Mouse (Mus musculus): Measurements from ENCODE around the gene Ube2l6. TPM values are rescaled to one million over a fixed set of nuclear protein-coding genes. Genes with fewer than 3 reads are reported as not detected.

Gene Ube2l6
- polyA plus RNA-seq, 1 experiment from 2014 or later, result 28.6 TPM

DNA sequence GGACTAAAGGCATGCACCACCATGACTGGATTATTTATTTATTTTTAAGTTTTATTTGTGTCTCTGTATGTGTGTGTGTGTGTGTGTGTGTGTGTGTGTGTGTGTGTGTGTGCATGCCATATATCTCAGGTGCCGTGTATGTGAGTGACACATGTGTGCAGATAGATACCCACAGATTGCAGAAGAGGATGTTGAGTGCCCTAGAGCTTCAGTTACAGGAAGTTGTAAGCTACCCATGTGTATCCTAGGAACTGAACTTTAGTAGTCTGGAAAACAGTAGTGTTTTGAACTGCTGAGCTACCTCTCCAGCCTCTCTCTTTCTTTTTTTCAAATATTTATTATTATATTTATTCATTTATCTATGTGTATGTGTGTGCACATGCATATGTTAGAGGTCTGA, 15.3 kb upstream of the Ube2l6 start:
- no peak for DNase-seq (ENCODE audit: low spot score)
- H3K4me1 ChIP-seq (replicated peaks; ENCODE audit: control insufficient read depth, insufficient read depth), result peaks cover 4% of the 10 kb centered on the region; the same call in 1 of the 2 replicates
- WGBS, result 72% methylated on average over 1 of the region's 1 CpGs
- H3K27me3 ChIP-seq (ENCODE audit: control insufficient read depth, insufficient read depth, low read length), result no peaks in the 10 kb centered on the region
- H3K4me3 ChIP-seq (ENCODE audit: low read depth, low read length), result no peak overlapping the region
- TF ChIP-seq EP300 (optimal IDR thresholded peaks at IDR 0.05) (no peak), CTCF (IDR thresholded peaks at IDR 0.05; ENCODE audit: low read depth) (no peak)
- no peak for ATAC-seq (ENCODE audit: low FRiP score, low TSS enrichment)
- H3K36me3 ChIP-seq (ENCODE audit: control insufficient read depth, insufficient read depth, low read length), result no peaks in the 10 kb centered on the region
- H3K27ac ChIP-seq (replicated peaks), result peak overlapping the region; percentile 67
- H3K9ac ChIP-seq (ENCODE audit: low read length), result no peak overlapping the region
- no peaks in the 10 kb centered on the region for H3K9me3 ChIP-seq (ENCODE audit: control insufficient read depth, low read length)
- H3K4me2 ChIP-seq (replicated peaks; ENCODE audit: low read depth), result no peak overlapping the region

DNA sequence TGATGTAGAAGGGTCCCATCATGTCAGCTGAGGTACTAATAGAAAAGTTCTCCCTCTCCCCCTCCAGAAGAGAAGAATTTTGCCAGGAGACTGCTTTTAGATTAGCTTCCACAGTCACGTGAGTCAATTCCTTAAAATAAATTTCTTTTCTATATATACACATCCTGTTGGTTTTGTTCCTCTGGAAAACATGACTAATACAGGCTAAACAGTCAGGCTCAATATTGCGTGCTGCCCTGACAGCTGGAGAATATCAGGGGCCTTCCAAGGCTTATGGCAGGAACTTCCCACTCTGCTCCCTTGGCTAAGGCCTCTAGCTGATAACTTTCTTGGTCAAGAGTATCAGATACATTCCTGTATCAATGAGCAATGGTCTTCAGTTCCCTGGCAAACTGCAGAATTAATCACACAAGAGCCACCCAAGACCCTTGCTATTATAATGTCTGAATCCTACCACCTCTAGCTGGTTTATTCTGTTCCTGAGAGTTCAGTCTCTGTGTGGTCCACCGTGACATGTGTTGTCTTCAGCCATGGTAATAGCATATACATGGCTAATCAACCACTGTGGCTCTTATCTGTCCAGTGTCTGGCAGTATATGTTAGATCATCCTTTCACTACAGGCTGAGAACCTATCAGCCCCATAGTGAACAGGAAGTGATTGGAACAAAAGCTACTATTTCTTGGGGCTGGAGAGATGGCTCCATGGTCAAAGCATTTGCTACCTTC, 14.6 kb upstream of the Ube2l6 start:
- Histone ChIP-seq H3K9ac (ENCODE audit: low read length) (no peak overlapping the region), H3K27ac (replicated peaks) (peak overlapping the region; percentile 67), H3K36me3 (ENCODE audit: control insufficient read depth, insufficient read depth, low read length) (no peaks in the 10 kb centered on the region), H3K27me3 (ENCODE audit: control insufficient read depth, insufficient read depth, low read length) (no peaks in the 10 kb centered on the region), H3K4me3 (ENCODE audit: low read depth, low read length) (no peak overlapping the region), H3K4me2 (replicated peaks; ENCODE audit: low read depth) (no peak overlapping the region), H3K9me3 (ENCODE audit: control insufficient read depth, low read length) (no peaks in the 10 kb centered on the region), H3K4me1 (replicated peaks; ENCODE audit: control insufficient read depth, insufficient read depth) (peaks cover 4% of the 10 kb centered on the region; the same call in 1 of the 2 replicates)
- peak; percentile 87 for ATAC-seq (ENCODE audit: low FRiP score, low TSS enrichment)
- no peak for TF ChIP-seq CTCF (IDR thresholded peaks at IDR 0.05; ENCODE audit: low read depth)
- TF ChIP-seq EP300 (optimal IDR thresholded peaks at IDR 0.05), result no peak
- DNase-seq (ENCODE audit: low spot score), result no peak
- 41% methylated on average over 3 of the region's 3 CpGs for WGBS

DNA sequence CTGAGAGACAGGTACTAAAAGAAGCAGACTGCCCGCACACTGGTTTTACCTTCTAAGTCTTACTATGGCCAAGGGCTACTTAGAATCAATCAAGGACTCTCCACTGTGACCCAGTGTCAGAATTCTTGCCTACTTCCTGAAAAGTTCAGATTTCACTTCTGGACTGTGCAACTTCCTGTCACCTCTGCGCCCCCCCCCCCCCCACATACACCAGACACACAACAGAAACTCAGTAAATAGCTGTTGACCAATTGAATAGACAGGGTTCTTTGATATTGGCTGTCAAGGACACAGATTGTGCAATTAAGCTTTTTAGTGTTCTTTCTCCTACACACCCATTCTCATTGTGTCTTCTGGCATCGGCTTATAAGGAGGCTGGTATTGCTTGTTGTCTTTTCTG, 10.3 kb upstream of the Ube2l6 start:
- no peak for TF ChIP-seq EP300 (optimal IDR thresholded peaks at IDR 0.05)
- TF ChIP-seq CTCF (IDR thresholded peaks at IDR 0.05; ENCODE audit: low read depth), result no peak
- Histone ChIP-seq H3K4me2 (replicated peaks; ENCODE audit: low read depth) (no peak overlapping the region), H3K9me3 (ENCODE audit: control insufficient read depth, low read length) (no peaks in the 10 kb centered on the region), H3K9ac (ENCODE audit: low read length) (no peak overlapping the region), H3K27ac (replicated peaks) (no peak overlapping the region), H3K27me3 (ENCODE audit: control insufficient read depth, insufficient read depth, low read length) (no peaks in the 10 kb centered on the region), H3K36me3 (ENCODE audit: control insufficient read depth, insufficient read depth, low read length) (no peaks in the 10 kb centered on the region), H3K4me1 (replicated peaks; ENCODE audit: control insufficient read depth, insufficient read depth) (peaks cover 4% of the 10 kb centered on the region; the same call in 1 of the 2 replicates), H3K4me3 (ENCODE audit: low read depth, low read length) (no peak overlapping the region)
- DNase-seq (ENCODE audit: low spot score) (no peak), ATAC-seq (ENCODE audit: low FRiP score, low TSS enrichment) (no peak)
- WGBS, result 62% methylated on average over 3 of the region's 3 CpGs

DNA sequence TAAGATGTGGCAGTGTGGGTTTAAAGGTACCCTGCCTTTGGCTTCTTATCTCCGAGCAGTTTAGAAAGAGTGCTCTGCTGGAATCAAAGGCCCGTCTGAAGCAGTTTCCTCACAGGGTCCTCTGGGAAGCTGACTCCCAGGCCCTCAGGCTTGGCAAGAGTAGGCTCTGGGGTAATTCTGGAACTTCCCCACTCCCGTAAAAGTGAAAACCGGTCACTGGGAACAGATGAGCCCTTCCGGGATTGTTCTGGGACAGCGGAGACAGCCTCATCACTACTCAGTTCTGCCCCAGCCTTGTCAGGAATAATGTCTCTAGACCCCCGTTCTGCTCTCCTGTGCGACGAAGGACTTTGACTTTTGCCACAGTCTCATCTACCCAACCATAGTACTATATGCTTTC, 8.2 kb upstream of the Ube2l6 start:
- ATAC-seq (ENCODE audit: low FRiP score, low TSS enrichment) (no peak), DNase-seq (ENCODE audit: low spot score) (no peak)
- Histone ChIP-seq H3K4me3 (ENCODE audit: low read depth, low read length) (no peak overlapping the region), H3K4me1 (replicated peaks; ENCODE audit: control insufficient read depth, insufficient read depth) (no peaks in the 10 kb centered on the region), H3K27me3 (ENCODE audit: control insufficient read depth, insufficient read depth, low read length) (no peaks in the 10 kb centered on the region), H3K9ac (ENCODE audit: low read length) (no peak overlapping the region), H3K4me2 (replicated peaks; ENCODE audit: low read depth) (no peak overlapping the region), H3K9me3 (ENCODE audit: control insufficient read depth, low read length) (no peaks in the 10 kb centered on the region), H3K36me3 (ENCODE audit: control insufficient read depth, insufficient read depth, low read length) (no peaks in the 10 kb centered on the region), H3K27ac (replicated peaks) (no peak overlapping the region)
- TF ChIP-seq EP300 (optimal IDR thresholded peaks at IDR 0.05) (no peak), CTCF (IDR thresholded peaks at IDR 0.05; ENCODE audit: low read depth) (no peak)
- 54% methylated on average over 9 of the region's 9 CpGs for WGBS

DNA sequence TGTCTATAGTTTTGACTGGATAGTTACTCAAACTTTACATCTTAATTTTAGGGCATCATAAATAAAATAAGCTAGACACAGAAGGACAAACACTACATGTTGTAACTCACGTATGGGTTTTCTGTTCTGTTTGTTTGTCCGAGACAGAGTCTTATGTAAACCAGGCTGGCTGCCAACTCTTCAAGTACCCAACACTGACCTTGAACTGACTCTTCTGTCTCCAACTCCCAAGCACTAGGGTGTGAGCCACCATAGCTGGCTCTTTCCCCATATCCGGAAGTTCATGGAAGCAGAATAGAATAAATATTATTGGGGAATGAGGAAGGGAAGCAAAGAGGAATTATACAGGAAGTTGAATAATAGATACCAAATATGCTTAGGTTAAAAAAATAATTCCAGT, 6.1 kb upstream of the Ube2l6 start:
- no peak overlapping the region for H3K4me2 ChIP-seq (replicated peaks; ENCODE audit: low read depth)
- WGBS, result 42% methylated on average over 3 of the region's 3 CpGs
- H3K9ac ChIP-seq (ENCODE audit: low read length), result no peak overlapping the region
- H3K27ac ChIP-seq (replicated peaks), result no peak overlapping the region
- no peaks in the 10 kb centered on the region for H3K27me3 ChIP-seq (ENCODE audit: control insufficient read depth, insufficient read depth, low read length)
- ATAC-seq (ENCODE audit: low FRiP score, low TSS enrichment), result no peak
- no peaks in the 10 kb centered on the region for H3K36me3 ChIP-seq (ENCODE audit: control insufficient read depth, insufficient read depth, low read length)
- no peaks in the 10 kb centered on the region for H3K9me3 ChIP-seq (ENCODE audit: control insufficient read depth, low read length)
- TF ChIP-seq CTCF (IDR thresholded peaks at IDR 0.05; ENCODE audit: low read depth), result no peak
- no peak for DNase-seq (ENCODE audit: low spot score)
- H3K4me1 ChIP-seq (replicated peaks; ENCODE audit: control insufficient read depth, insufficient read depth), result no peaks in the 10 kb centered on the region
- no peak overlapping the region for H3K4me3 ChIP-seq (ENCODE audit: low read depth, low read length)

DNA sequence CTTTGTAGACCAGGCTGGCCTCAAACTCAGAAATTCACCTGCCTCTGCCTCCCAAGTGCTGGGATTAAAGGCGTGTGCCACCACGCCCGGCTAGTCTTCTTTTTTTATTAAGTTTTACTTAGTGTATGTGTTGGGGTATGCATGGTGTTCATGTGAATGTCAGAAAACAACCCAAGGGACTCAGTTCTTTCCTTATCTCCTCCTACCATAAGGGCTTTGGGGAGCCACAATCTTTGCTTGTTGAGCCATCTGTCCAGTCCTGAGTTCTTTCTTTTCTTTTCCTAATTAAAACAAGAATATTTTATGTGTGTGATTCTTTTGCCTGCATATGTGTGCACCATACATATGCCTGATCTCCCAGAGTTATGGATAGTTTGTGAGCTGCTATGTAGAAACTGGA, 5.5 kb upstream of the Ube2l6 start:
- Histone ChIP-seq H3K4me1 (replicated peaks; ENCODE audit: control insufficient read depth, insufficient read depth) (no peaks in the 10 kb centered on the region), H3K36me3 (ENCODE audit: control insufficient read depth, insufficient read depth, low read length) (no peaks in the 10 kb centered on the region), H3K9me3 (ENCODE audit: control insufficient read depth, low read length) (no peaks in the 10 kb centered on the region), H3K27ac (replicated peaks) (no peak overlapping the region), H3K9ac (ENCODE audit: low read length) (no peak overlapping the region), H3K4me3 (ENCODE audit: low read depth, low read length) (no peak overlapping the region), H3K27me3 (ENCODE audit: control insufficient read depth, insufficient read depth, low read length) (no peaks in the 10 kb centered on the region), H3K4me2 (replicated peaks; ENCODE audit: low read depth) (no peak overlapping the region)
- ATAC-seq (ENCODE audit: low FRiP score, low TSS enrichment) (no peak), DNase-seq (ENCODE audit: low spot score) (no peak)
- TF ChIP-seq EP300 (optimal IDR thresholded peaks at IDR 0.05), result no peak
- no peak for TF ChIP-seq CTCF (IDR thresholded peaks at IDR 0.05; ENCODE audit: low read depth)
- WGBS, result 83% methylated on average over 3 of the region's 3 CpGs

Data from stomach, postnatal 0 days (tissue).